ENCODE assay signal across 27 mouse cellular contexts in the genomic region with DNA sequence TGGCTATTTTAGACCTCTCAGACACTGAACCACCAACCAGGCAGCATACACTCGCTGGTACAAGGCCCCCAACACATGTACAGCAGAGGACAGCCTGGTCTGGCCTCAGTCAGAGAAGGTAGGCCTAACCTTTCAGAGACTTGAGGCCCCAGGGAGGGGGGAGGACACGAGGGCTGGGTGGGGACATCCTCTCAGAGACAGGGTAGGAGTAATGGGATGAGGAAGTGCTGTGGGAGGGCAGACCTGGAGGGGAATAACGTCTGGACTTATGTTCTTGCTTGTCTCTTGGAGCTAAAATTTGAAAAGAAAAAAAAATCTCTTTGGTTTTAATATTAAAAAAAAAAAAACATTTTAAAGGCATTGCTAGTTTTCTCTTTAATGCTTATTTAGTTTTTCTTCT. TPM values are rescaled to one million over a fixed set of nuclear protein-coding genes. Genes with fewer than 3 reads are reported as not detected.
A peak's percentile ranks its signal among the peaks of the same experiment; 100 is the strongest.
DNase-seq lines count a peak whose midpoint lies in the region; ATAC-seq lines count a peak whose summit lies in the region.
"Had no signal": no experiment of that assay in that cellular context is flagged by ENCODE, and none has a peak within 500 bp of the region (broad histone marks: within the 10 kb centered on the region; RNA-seq: fewer than 3 reads in every experiment).

No protein-coding gene starts in this region.

- H3K9me3 ChIP-seq in embryonic facial prominence, embryonic 14.5 days (ENCODE audit: control insufficient read depth, low read length), result no peaks in the 10 kb centered on the region
- H3K9me3 ChIP-seq in embryonic facial prominence, embryonic 10.5 days, result no peaks in the 10 kb centered on the region
- no peaks in the 10 kb centered on the region for H3K9me3 ChIP-seq in midbrain, embryonic 13.5 days
- no peaks in the 10 kb centered on the region for H3K9me3 ChIP-seq in midbrain, embryonic 10.5 days (replicated peaks)
- H3K9me3 ChIP-seq: embryonic facial prominence, embryonic 12.5 days; forebrain, embryonic 13.5 days; heart, embryonic 13.5 days; hindbrain, embryonic 15.5 days had no signal

- WGBS in embryonic facial prominence, embryonic 14.5 days, result 28% methylated on average over 3 of the region's 3 CpGs
- 35% methylated on average over 3 of the region's 3 CpGs for WGBS in embryonic facial prominence, embryonic 10.5 days
- 43% methylated on average over 3 of the region's 3 CpGs for WGBS in midbrain, embryonic 13.5 days
- 45% methylated on average over 3 of the region's 3 CpGs for WGBS in midbrain, embryonic 10.5 days

- no peaks in the 10 kb centered on the region for H3K4me1 ChIP-seq in embryonic facial prominence, embryonic 14.5 days (ENCODE audit: control insufficient read depth, insufficient read depth, low read length)
- no peaks in the 10 kb centered on the region for H3K4me1 ChIP-seq in embryonic facial prominence, embryonic 10.5 days
- no peaks in the 10 kb centered on the region for H3K4me1 ChIP-seq in midbrain, embryonic 13.5 days (replicated peaks)
- no peaks in the 10 kb centered on the region for H3K4me1 ChIP-seq in midbrain, embryonic 10.5 days
- H3K4me1 ChIP-seq: embryonic facial prominence, embryonic 12.5 days; forebrain, embryonic 13.5 days; heart, embryonic 13.5 days; hindbrain, embryonic 15.5 days had no signal

- H3K36me3 ChIP-seq in embryonic facial prominence, embryonic 14.5 days (ENCODE audit: control insufficient read depth, insufficient read depth, low read length), result no peaks in the 10 kb centered on the region
- H3K36me3 ChIP-seq in embryonic facial prominence, embryonic 10.5 days (replicated peaks), result no peaks in the 10 kb centered on the region
- H3K36me3 ChIP-seq in midbrain, embryonic 13.5 days, result no peaks in the 10 kb centered on the region
- no peaks in the 10 kb centered on the region for H3K36me3 ChIP-seq in midbrain, embryonic 10.5 days
- H3K36me3 ChIP-seq: embryonic facial prominence, embryonic 12.5 days; heart, embryonic 13.5 days; hindbrain, embryonic 15.5 days had no signal

- peak; percentile 41; the same call in 1 of the 2 replicates for ATAC-seq in embryonic facial prominence, embryonic 14.5 days (ENCODE audit: low read depth)
- 0 out of 2 replicates have a peak, but pooled peaks have one; percentile 34 for ATAC-seq in midbrain, embryonic 13.5 days
- peak; percentile 50 for ATAC-seq in granulocyte monocyte progenitor cell, adult 5-6 weeks (replicated peaks; ENCODE audit: poor library complexity, severe bottlenecking)
- ATAC-seq: activated CD4-positive, CD25-positive, alpha-beta regulatory T cell, adult 4 months; forebrain, embryonic 13.5 days; forebrain, postnatal 0 days; Patski had no signal

- no peak overlapping the region for H3K9ac ChIP-seq in embryonic facial prominence, embryonic 14.5 days (ENCODE audit: low read depth, low read length)
- H3K9ac ChIP-seq in midbrain, embryonic 13.5 days (replicated peaks), result no peak overlapping the region
- H3K9ac ChIP-seq: embryonic facial prominence, embryonic 12.5 days; forebrain, embryonic 13.5 days; forebrain, postnatal 0 days; heart, embryonic 13.5 days; hindbrain, embryonic 15.5 days had no signal

- H3K4me2 ChIP-seq in embryonic facial prominence, embryonic 14.5 days (ENCODE audit: low read depth, low read length), result no peak overlapping the region
- no peak overlapping the region for H3K4me2 ChIP-seq in midbrain, embryonic 13.5 days (replicated peaks)
- H3K4me2 ChIP-seq: embryonic facial prominence, embryonic 12.5 days; forebrain, embryonic 13.5 days; heart, embryonic 13.5 days; hindbrain, embryonic 15.5 days had no signal

- no peak overlapping the region for H3K4me3 ChIP-seq in embryonic facial prominence, embryonic 14.5 days (ENCODE audit: low read depth, low read length)
- H3K4me3 ChIP-seq in embryonic facial prominence, embryonic 10.5 days, result no peak overlapping the region
- no peak overlapping the region for H3K4me3 ChIP-seq in midbrain, embryonic 13.5 days (replicated peaks)
- H3K4me3 ChIP-seq in midbrain, embryonic 10.5 days, result no peak overlapping the region
- H3K4me3 ChIP-seq: embryonic facial prominence, embryonic 12.5 days; forebrain, embryonic 13.5 days; heart, embryonic 13.5 days; hindbrain, embryonic 15.5 days had no signal

- H3K27ac ChIP-seq in embryonic facial prominence, embryonic 14.5 days (replicated peaks; ENCODE audit: low read depth, low read length), result no peak overlapping the region
- H3K27ac ChIP-seq in embryonic facial prominence, embryonic 10.5 days (replicated peaks), result no peak overlapping the region
- H3K27ac ChIP-seq in midbrain, embryonic 13.5 days, result no peak overlapping the region
- no peak overlapping the region for H3K27ac ChIP-seq in midbrain, embryonic 10.5 days (replicated peaks)
- H3K27ac ChIP-seq: embryonic facial prominence, embryonic 12.5 days; forebrain, embryonic 13.5 days; heart, embryonic 13.5 days; hindbrain, embryonic 15.5 days had no signal

- peak; percentile 13 for DNase-seq in embryonic facial prominence, embryonic 14.5 days (ENCODE audit: low spot score)
- DNase-seq in embryonic facial prominence, embryonic 10.5 days (ENCODE audit: low spot score), result no peak
- DNase-seq in kidney, postnatal 10 days, result peak; percentile 16
- DNase-seq in kidney, adult 18-20 months, result no peak
- DNase-seq in midbrain, embryonic 10.5 days (ENCODE audit: low spot score), result no peak
- DNase-seq in layer of hippocampus, adult 9-11 months, result no peak
- DNase-seq: adrenal gland, postnatal 25 days; cerebellum, adult 2 months; cerebellum, postnatal 10 days; embryo, embryonic 11 days; forebrain, postnatal 0 days; gastrocnemius, postnatal 14 days; heart, postnatal 36 days had no signal

- no peaks in the 10 kb centered on the region for H3K27me3 ChIP-seq in embryonic facial prominence, embryonic 14.5 days (replicated peaks; ENCODE audit: control insufficient read depth, insufficient read depth, low read length)
- H3K27me3 ChIP-seq in embryonic facial prominence, embryonic 10.5 days (replicated peaks; ENCODE audit: low read depth, poor library complexity, severe bottlenecking), result no peaks in the 10 kb centered on the region
- no peaks in the 10 kb centered on the region for H3K27me3 ChIP-seq in midbrain, embryonic 13.5 days
- no peaks in the 10 kb centered on the region for H3K27me3 ChIP-seq in midbrain, embryonic 10.5 days (ENCODE audit: low read depth, poor library complexity, severe bottlenecking)
- H3K27me3 ChIP-seq: CH12.LX; embryonic facial prominence, embryonic 12.5 days; forebrain, embryonic 13.5 days; heart, embryonic 13.5 days; hindbrain, embryonic 15.5 days had no signal

RNA-seq across cellular contexts. Expression of gene Lipi, which starts 0.6 kb away (rescaled TPM):
- polyA plus RNA-seq in embryonic facial prominence, embryonic 14.5 days (2014; fragmentation: Nextera tagmentation; extraction: Ambion mirVana), result 3.2 and 4.0 TPM in 2 replicates
- not detected in 2 replicates for polyA plus RNA-seq in embryonic facial prominence, embryonic 10.5 days (2016; fragmentation: Nextera tagmentation; extraction: Ambion mirVana)
- polyA plus RNA-seq in midbrain, embryonic 13.5 days (2015; fragmentation: Nextera tagmentation; extraction: Ambion mirVana), result 0.13 TPM in 1 of 2 replicates, not detected in the other
- not detected in 2 replicates for polyA plus RNA-seq in midbrain, embryonic 10.5 days (2016; fragmentation: Nextera tagmentation; extraction: Ambion mirVana)
- not detected in 2 replicates for total RNA-seq in granulocyte monocyte progenitor cell, adult 5-6 weeks (2014; fragmentation: Nextera tagmentation)
- total RNA-seq in granulocyte monocyte progenitor cell, adult 5-6 weeks (2017), result not detected in 2 replicates
- total RNA-seq: adrenal gland, adult 18-20 months; adrenal gland, postnatal 25 days; CH12.LX; gastrocnemius, adult 18-20 months; gastrocnemius, postnatal 14 days; heart, adult 8-10 months; heart, postnatal 36 days had no signal
- polyA plus RNA-seq: activated CD4-positive, CD25-positive, alpha-beta regulatory T cell, adult 4 months; cerebellum, adult 2 months; embryonic facial prominence, embryonic 12.5 days; forebrain, embryonic 13.5 days; forebrain, postnatal 0 days; heart, embryonic 13.5 days; heart, postnatal 0 days; hindbrain, embryonic 11.5 days; hindbrain, embryonic 15.5 days; Patski had no signal

RNA-seq across cellular contexts. Expression of gene Rbm11, which starts 6.2 kb away (rescaled TPM):
- 0.79 and 1.4 TPM in 2 replicates for polyA plus RNA-seq in embryonic facial prominence, embryonic 14.5 days (2014; fragmentation: Nextera tagmentation; extraction: Ambion mirVana)
- 0.28 and 0.57 TPM in 2 replicates for polyA plus RNA-seq in embryonic facial prominence, embryonic 10.5 days (2016; fragmentation: Nextera tagmentation; extraction: Ambion mirVana)
- polyA plus RNA-seq in midbrain, embryonic 13.5 days (2015; fragmentation: Nextera tagmentation; extraction: Ambion mirVana), result 2.0 and 2.1 TPM in 2 replicates
- polyA plus RNA-seq in midbrain, embryonic 10.5 days (2016; fragmentation: Nextera tagmentation; extraction: Ambion mirVana), result 0.53 and 0.87 TPM in 2 replicates
- total RNA-seq in granulocyte monocyte progenitor cell, adult 5-6 weeks (2014; fragmentation: Nextera tagmentation), result not detected in 2 replicates
- total RNA-seq in granulocyte monocyte progenitor cell, adult 5-6 weeks (2017), result 0.30 TPM in 1 of 2 replicates, not detected in the other
- total RNA-seq: CH12.LX; gastrocnemius, adult 18-20 months; heart, postnatal 36 days had no signal

Comparison
In these comparisons a context has a peak if more than half of its experiments do, and no peak if none do; other contexts are left out.
1. DNase-seq: peak in embryonic facial prominence, embryonic 14.5 days (single experiment) and kidney, postnatal 10 days (single experiment); none in embryonic facial prominence, embryonic 10.5 days (single experiment), kidney, adult 18-20 months (single experiment), midbrain, embryonic 10.5 days (single experiment) and layer of hippocampus, adult 9-11 months (single experiment).
2. Peak in every context shown above with its lines, with median percentiles within 50 percentile points of each other: ATAC-seq.